Mouse (Mus musculus) lung, embryonic 14.5 days (tissue): Measurements from ENCODE around the gene Hist2h3c2. TPM values are rescaled to one million over a fixed set of nuclear protein-coding genes. Genes with fewer than 3 reads are reported as not detected.

Source experiments
- ATAC-seq: fragments of 200-750 bp; cut with Nextera tagmentation; 2 replicates; pipeline ENCODE4 v1.8.0; 2017; ENCODE audit warnings: mild to moderate bottlenecking, moderate TSS enrichment, moderate library complexity; ENCODE audit not compliant: insufficient read depth
- DNase-seq: peaks from one replicate; pipeline ENCODE4 v3.0.0-alpha.2; 2015
- H3K27ac ChIP-seq: fragments of 300-500 bp; sonication (generic); 2 replicates; pipeline ENCODE4 v1.5.1; 2014; ENCODE audit warnings: low read depth, mild to moderate bottlenecking, moderate library complexity
- H3K27me3 ChIP-seq: fragments of 300-500 bp; sonication (generic); 2 replicates; pipeline ENCODE4 v1.6.1; 2014; ENCODE audit warnings: low read length, control low read depth; ENCODE audit not compliant: insufficient read depth
- H3K36me3 ChIP-seq: fragments of 300-500 bp; sonication (generic); 2 replicates; pipeline ENCODE4 v1.6.1; 2014; ENCODE audit warnings: control low read depth; ENCODE audit not compliant: insufficient read depth
- H3K4me1 ChIP-seq: fragments of 300-500 bp; sonication (generic); 2 replicates; pipeline ENCODE4 v1.6.1; 2014; ENCODE audit warnings: antibody characterized with exemption, control low read depth; ENCODE audit not compliant: insufficient read depth
- H3K4me2 ChIP-seq: fragments of 300-500 bp; sonication (generic); 2 replicates; pipeline ENCODE4 v1.6.1; 2014; ENCODE audit warnings: mild to moderate bottlenecking
- H3K4me3 ChIP-seq: fragments of 300-500 bp; sonication (generic); 2 replicates; pipeline ENCODE4 v1.5.1; 2014; ENCODE audit warnings: low read depth, low read length
- H3K9ac ChIP-seq: fragments of 300-500 bp; sonication (generic); 2 replicates; pipeline ENCODE4 v1.6.1; 2014
- H3K9me3 ChIP-seq: fragments of 300-500 bp; sonication (generic); 2 replicates; pipeline ENCODE4 v1.6.1; 2016; ENCODE audit warnings: low read depth, low read length, control low read depth
- CTCF ChIP-seq: IDR thresholded peaks from 2 replicates; pipeline ENCODE4 v1.5.1; 2016; ENCODE audit warnings: antibody characterized with exemption, low read depth
- WGBS: fragments of 180-500 bp; shearing (Covaris S2); extraction: QIAGEN DNeasy Blood & Tissue Kit; methylation state at CpG from one replicate; pipeline ENCODE4 v1.1.7; 2014; 5-methylcytosine and 5-hydroxymethylcytosine counted together
- polyA plus RNA-seq: library from polyadenylated mRNA; unstranded; fragments of >200 nt; fragmentation: Nextera tagmentation; extraction: Ambion mirVana; gene quantifications from 2 replicates; pipeline ENCODE4 v1.2.1, GENCODE M21; 2014

Hist2h3c2 gene
- polyA plus RNA-seq, 1 experiment from 2014 or later, result 14.4 TPM

DNA sequence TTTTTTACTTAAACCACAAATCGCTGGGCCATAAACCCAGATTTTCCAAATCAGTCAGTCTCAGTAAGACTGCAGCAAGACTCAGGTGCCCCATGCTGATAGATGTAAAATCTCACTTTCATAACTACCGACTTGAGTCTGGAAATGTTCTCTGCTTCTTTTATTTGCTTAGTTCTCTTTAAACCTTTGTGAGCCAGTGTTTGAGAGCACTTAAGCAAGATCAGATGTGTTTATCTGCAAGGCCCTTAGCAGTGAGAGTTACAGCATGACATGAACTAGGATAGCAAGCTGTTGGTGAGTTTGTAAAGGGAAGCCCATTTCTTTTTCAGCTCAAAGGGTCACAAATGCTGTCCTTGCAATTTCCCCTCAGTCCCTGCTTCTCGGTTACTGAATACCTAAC, 18.3 kb upstream of the Hist2h3c2 start:
- no peak overlapping the region for H3K9ac ChIP-seq

DNA sequence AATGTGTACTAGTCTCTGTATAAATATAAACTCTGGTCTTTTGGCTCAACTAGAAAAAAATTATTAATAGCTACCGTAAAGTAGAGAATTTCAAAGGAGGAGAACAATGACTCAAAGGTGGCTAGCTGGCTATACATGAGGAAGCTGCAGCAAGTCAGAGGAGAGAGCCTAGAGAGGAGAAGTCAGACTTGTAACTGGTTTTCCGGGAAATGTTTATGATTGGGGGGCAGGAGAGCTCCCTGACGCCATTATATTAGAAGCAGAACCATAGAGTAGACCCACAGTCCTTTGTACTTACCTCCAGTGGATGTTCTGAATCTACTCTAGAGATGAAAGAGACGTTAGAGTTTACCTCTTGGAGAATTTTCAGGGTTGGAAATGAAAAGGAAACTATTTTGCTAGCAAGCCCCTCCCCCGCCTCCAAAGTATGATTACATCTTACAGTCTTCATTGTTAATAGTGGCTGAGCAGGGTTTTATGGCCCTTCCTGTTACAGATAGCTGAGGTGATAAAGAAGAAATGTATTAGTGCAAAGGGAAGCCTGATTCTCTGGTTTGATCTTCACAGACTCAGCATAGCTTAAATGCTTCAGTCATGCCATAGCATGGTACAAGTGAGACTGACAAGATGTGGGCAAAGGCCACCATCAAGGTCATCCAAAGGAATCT, 17.1 kb upstream of the Hist2h3c2 start:
- 0 out of 2 replicates have a peak overlapping the region, but pooled peaks have one; percentile 6 for H3K4me2 ChIP-seq
- H3K36me3 ChIP-seq, result no peaks in the 10 kb centered on the region
- DNase-seq, result no peak
- no peak overlapping the region for H3K9ac ChIP-seq
- ATAC-seq, result no peak
- H3K4me3 ChIP-seq, result no peak overlapping the region
- H3K4me1 ChIP-seq, result no peaks in the 10 kb centered on the region
- H3K27ac ChIP-seq, result peak overlapping the region; percentile 33; the same call in 1 of the 2 replicates
- H3K9me3 ChIP-seq, result no peaks in the 10 kb centered on the region
- TF ChIP-seq CTCF, result no peak
- peaks cover 3% of the 10 kb centered on the region; the same call in 1 of the 2 replicates for H3K27me3 ChIP-seq
- WGBS, result 56% methylated on average over 5 of the region's 5 CpGs

More for the DNA sequence above, 18.3 kb upstream of the Hist2h3c2 start:
- H3K36me3 ChIP-seq, result no peaks in the 10 kb centered on the region
- DNase-seq (peak; percentile 11), ATAC-seq (no peak)
- H3K4me1 ChIP-seq, result peaks cover 3% of the 10 kb centered on the region; the same call in 1 of the 2 replicates
- H3K27me3 ChIP-seq, result peaks cover 3% of the 10 kb centered on the region; the same call in 1 of the 2 replicates
- no peak overlapping the region for H3K4me2 ChIP-seq
- no peak overlapping the region for H3K27ac ChIP-seq
- 54% methylated on average over 3 of the region's 3 CpGs for WGBS
- no peak overlapping the region for H3K4me3 ChIP-seq
- H3K9me3 ChIP-seq, result no peaks in the 10 kb centered on the region
- TF ChIP-seq CTCF, result no peak

GRCm38 (mm10) chr3:96254683-96255355, 15.9 kb upstream of the Hist2h3c2 start:
- H3K4me3 ChIP-seq, result no peak overlapping the region
- H3K4me1 ChIP-seq, result no peaks in the 10 kb centered on the region
- H3K4me2 ChIP-seq, result peak overlapping the region; percentile 20; the same call in 1 of the 2 replicates
- TF ChIP-seq CTCF, result no peak
- H3K27me3 ChIP-seq, result peaks cover 3% of the 10 kb centered on the region; the same call in 1 of the 2 replicates
- no peak overlapping the region for H3K27ac ChIP-seq
- peak; percentile 55 for DNase-seq
- H3K9ac ChIP-seq, result no peak overlapping the region
- ATAC-seq, result peak; percentile 67
- no peaks in the 10 kb centered on the region for H3K36me3 ChIP-seq
- no peaks in the 10 kb centered on the region for H3K9me3 ChIP-seq
- WGBS, result 35% methylated on average over 10 of the region's 10 CpGs

GRCm38 (mm10) chr3:96251787-96252186, 12.9 kb upstream of the Hist2h3c2 start:
- WGBS, result 84% methylated on average over 3 of the region's 3 CpGs
- no peak for TF ChIP-seq CTCF

GRCm38 (mm10) chr3:96250890-96251289, 12.0 kb upstream of the Hist2h3c2 start:
- Histone ChIP-seq H3K9me3 (no peaks in the 10 kb centered on the region), H3K27ac (no peak overlapping the region), H3K4me3 (no peak overlapping the region), H3K4me2 (no peak overlapping the region), H3K4me1 (no peaks in the 10 kb centered on the region), H3K9ac (no peak overlapping the region), H3K36me3 (no peaks in the 10 kb centered on the region), H3K27me3 (peaks cover 3% of the 10 kb centered on the region; the same call in 1 of the 2 replicates)
- ATAC-seq, result no peak
- no peak for DNase-seq
- TF ChIP-seq CTCF, result no peak
- WGBS, result 63% methylated on average over 3 of the region's 3 CpGs

More at GRCm38 (mm10) chr3:96251787-96252186, 12.9 kb upstream of the Hist2h3c2 start:
- Histone ChIP-seq H3K4me2 (no peak overlapping the region), H3K4me1 (no peaks in the 10 kb centered on the region), H3K9me3 (no peaks in the 10 kb centered on the region), H3K4me3 (no peak overlapping the region), H3K27ac (no peak overlapping the region), H3K36me3 (no peaks in the 10 kb centered on the region), H3K9ac (no peak overlapping the region), H3K27me3 (peaks cover 3% of the 10 kb centered on the region; the same call in 1 of the 2 replicates)
- ATAC-seq, result no peak
- no peak for DNase-seq

DNA sequence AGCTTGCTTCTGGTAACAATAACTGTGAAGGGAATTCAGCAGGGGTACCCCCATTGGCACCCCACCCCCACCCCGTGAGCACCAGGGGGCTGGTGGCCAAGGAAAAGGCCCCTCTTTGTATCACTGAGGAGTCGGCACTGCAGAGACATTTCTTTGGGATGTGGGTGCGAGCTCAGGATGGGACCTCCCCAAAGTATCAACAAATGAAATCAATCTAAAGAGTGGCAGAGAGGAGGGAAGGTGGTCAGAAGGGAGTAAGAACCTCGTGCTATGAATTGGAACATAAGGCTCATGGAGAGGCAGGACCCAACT, 10.1 kb upstream of the Hist2h3c2 start:
- Histone ChIP-seq H3K36me3 (no peaks in the 10 kb centered on the region), H3K4me2 (peak overlapping the region; percentile 70), H3K9ac (0 out of 2 replicates have a peak overlapping the region, but pooled peaks have one; percentile 62), H3K4me1 (peaks cover 5% of the 10 kb centered on the region), H3K4me3 (peak overlapping the region; percentile 52), H3K27me3 (peaks cover 3% of the 10 kb centered on the region; the same call in 1 of the 2 replicates), H3K27ac (no peak overlapping the region), H3K9me3 (no peaks in the 10 kb centered on the region)
- ATAC-seq (no peak), DNase-seq (no peak)
- 36% methylated on average over 4 of the region's 4 CpGs for WGBS
- TF ChIP-seq CTCF, result no peak
